Mouse (Mus musculus) limb, embryonic 10.5 days (tissue): ENCODE measurements around the gene Pmm2. TPM values are rescaled to one million over a fixed set of nuclear protein-coding genes. Genes with fewer than 3 reads are reported as not detected.

Experiments used
- DNase-seq: peaks from one replicate; pipeline ENCODE4 v3.0.0-alpha.2; 2017; ENCODE audit warnings: low spot score
- H3K27ac ChIP-seq: fragments of 300-500 bp; sonication (generic); 2 replicates; pipeline ENCODE4 v1.5.1; 2016; ENCODE audit warnings: mild to moderate bottlenecking
- H3K27me3 ChIP-seq: fragments of 300-500 bp; sonication (generic); 2 replicates; pipeline ENCODE4 v1.6.1; 2016; ENCODE audit warnings: low read depth, mild to moderate bottlenecking; ENCODE audit not compliant: poor library complexity, severe bottlenecking
- H3K36me3 ChIP-seq: fragments of 300-500 bp; sonication (generic); 2 replicates; pipeline ENCODE4 v1.6.1; 2016; ENCODE audit warnings: mild to moderate bottlenecking, moderate library complexity
- H3K4me1 ChIP-seq: fragments of 300-500 bp; sonication (generic); 2 replicates; pipeline ENCODE4 v1.6.1; 2016
- H3K4me3 ChIP-seq: fragments of 300-500 bp; sonication (generic); 2 replicates; pipeline ENCODE4 v1.5.1; 2016; ENCODE audit warnings: mild to moderate bottlenecking, moderate library complexity
- H3K9me3 ChIP-seq: fragments of 300-500 bp; sonication (generic); replicated peaks from 2 replicates; pipeline ENCODE4 v1.6.1; 2016; ENCODE audit warnings: mild to moderate bottlenecking
- WGBS: fragments of 180-500 bp; shearing (Covaris S2); methylation state at CpG from one replicate; pipeline ENCODE4 v1.1.7; 2016; 5-methylcytosine and 5-hydroxymethylcytosine counted together
- polyA plus RNA-seq: library from polyadenylated mRNA; unstranded; fragments of >200 nt; fragmentation: Nextera tagmentation; extraction: Ambion mirVana; gene quantifications from 2 replicates; pipeline ENCODE4 v1.2.1, GENCODE M21; 2016

Pmm2 gene
- polyA plus RNA-seq, result 54.6 and 61.2 TPM in 2 replicates

GRCm38 (mm10) chr16:8637217-8638051, at the start of gene Pmm2, which contains the start of gene Tmem186:
Pmm2 (plus strand) TSS chr16:8637674.
Tmem186 (minus strand) TSS chr16:8637712.
- WGBS, result under 1% methylated on average over 59 of the region's 59 CpGs
- H3K4me3 ChIP-seq, result peak within 1 kb of the TSS; percentile 82
- H3K27me3 ChIP-seq, result no peaks in the 10 kb centered on the region
- DNase-seq, result peak; percentile 86
- peaks cover 41% of the 10 kb centered on the region for H3K36me3 ChIP-seq
- peaks cover 20% of the 10 kb centered on the region for H3K4me1 ChIP-seq
- H3K9me3 ChIP-seq, result no peaks in the 10 kb centered on the region
- H3K27ac ChIP-seq, result peak within 1 kb of the TSS; percentile 91

GRCm38 (mm10) chr16:8595411-8595810, 42.1 kb upstream of the Pmm2 start:
- no peaks in the 10 kb centered on the region for H3K27me3 ChIP-seq
- WGBS, result 85% methylated on average over 4 of the region's 4 CpGs
- H3K4me1 ChIP-seq, result peaks cover 9% of the 10 kb centered on the region
- H3K9me3 ChIP-seq, result no peaks in the 10 kb centered on the region
- no peaks in the 10 kb centered on the region for H3K36me3 ChIP-seq
- DNase-seq, result no peak
- H3K27ac ChIP-seq, result no peak overlapping the region
- no peak overlapping the region for H3K4me3 ChIP-seq

DNA sequence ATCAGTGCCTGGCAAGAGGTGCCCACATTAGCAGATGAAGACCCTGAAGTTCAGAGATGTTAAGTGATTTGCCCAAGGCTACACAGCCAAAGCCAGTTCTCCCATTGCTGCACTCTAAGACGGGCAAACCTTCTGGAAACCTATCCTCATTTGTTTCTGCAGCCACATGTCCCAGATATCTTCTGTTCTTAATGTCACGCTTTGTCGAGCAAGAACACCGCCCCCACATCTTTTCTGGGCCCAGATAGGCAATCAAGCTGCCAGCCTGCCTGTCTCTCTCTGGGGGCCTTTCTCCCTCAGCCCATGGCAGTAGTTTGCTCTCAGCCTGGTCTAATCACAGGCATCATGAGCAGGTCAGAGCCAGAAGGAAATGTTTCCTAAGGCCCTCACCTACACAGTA, 41.1 kb upstream of the Pmm2 start:
- no peaks in the 10 kb centered on the region for H3K9me3 ChIP-seq
- 87% methylated on average over 4 of the region's 4 CpGs for WGBS
- no peak for DNase-seq
- H3K4me3 ChIP-seq, result no peak overlapping the region
- peaks cover 9% of the 10 kb centered on the region for H3K4me1 ChIP-seq
- H3K27ac ChIP-seq, result no peak overlapping the region
- H3K36me3 ChIP-seq, result no peaks in the 10 kb centered on the region
- H3K27me3 ChIP-seq, result no peaks in the 10 kb centered on the region

GRCm38 (mm10) chr16:8597516-8597915, 40.0 kb upstream of the Pmm2 start:
- no peak overlapping the region for H3K4me3 ChIP-seq
- no peaks in the 10 kb centered on the region for H3K36me3 ChIP-seq
- no peaks in the 10 kb centered on the region for H3K9me3 ChIP-seq
- no peak overlapping the region for H3K27ac ChIP-seq
- WGBS, result 89% methylated on average over 5 of the region's 5 CpGs
- H3K27me3 ChIP-seq, result no peaks in the 10 kb centered on the region
- peaks cover 9% of the 10 kb centered on the region for H3K4me1 ChIP-seq
- DNase-seq, result no peak

GRCm38 (mm10) chr16:8603789-8604188, 33.7 kb upstream of the Pmm2 start:
- H3K27ac ChIP-seq, result no peak overlapping the region
- 86% methylated on average over 3 of the region's 3 CpGs for WGBS
- no peaks in the 10 kb centered on the region for H3K36me3 ChIP-seq
- H3K4me3 ChIP-seq, result no peak overlapping the region
- no peaks in the 10 kb centered on the region for H3K27me3 ChIP-seq
- H3K9me3 ChIP-seq, result no peaks in the 10 kb centered on the region
- peaks cover 9% of the 10 kb centered on the region for H3K4me1 ChIP-seq
- no peak for DNase-seq

GRCm38 (mm10) chr16:8610397-8610796, 27.1 kb upstream of the Pmm2 start:
- WGBS, result 81% methylated on average over 3 of the region's 3 CpGs
- Histone ChIP-seq H3K27me3 (no peaks in the 10 kb centered on the region), H3K4me3 (no peak overlapping the region), H3K27ac (no peak overlapping the region), H3K9me3 (no peaks in the 10 kb centered on the region), H3K4me1 (no peaks in the 10 kb centered on the region), H3K36me3 (no peaks in the 10 kb centered on the region)
- no peak for DNase-seq

GRCm38 (mm10) chr16:8612214-8613005, 25.1 kb upstream of the Pmm2 start:
- Histone ChIP-seq H3K4me3 (no peak overlapping the region), H3K27me3 (no peaks in the 10 kb centered on the region), H3K36me3 (no peaks in the 10 kb centered on the region), H3K27ac (no peak overlapping the region), H3K4me1 (no peaks in the 10 kb centered on the region), H3K9me3 (no peaks in the 10 kb centered on the region)
- DNase-seq, result no peak
- WGBS, result 92% methylated on average over 8 of the region's 8 CpGs

GRCm38 (mm10) chr16:8613039-8613438, 24.4 kb upstream of the Pmm2 start:
- Histone ChIP-seq H3K27ac (no peak overlapping the region), H3K4me1 (no peaks in the 10 kb centered on the region), H3K9me3 (no peaks in the 10 kb centered on the region), H3K27me3 (no peaks in the 10 kb centered on the region), H3K4me3 (no peak overlapping the region), H3K36me3 (no peaks in the 10 kb centered on the region)
- no peak for DNase-seq
- WGBS, result 88% methylated on average over 4 of the region's 4 CpGs

DNA sequence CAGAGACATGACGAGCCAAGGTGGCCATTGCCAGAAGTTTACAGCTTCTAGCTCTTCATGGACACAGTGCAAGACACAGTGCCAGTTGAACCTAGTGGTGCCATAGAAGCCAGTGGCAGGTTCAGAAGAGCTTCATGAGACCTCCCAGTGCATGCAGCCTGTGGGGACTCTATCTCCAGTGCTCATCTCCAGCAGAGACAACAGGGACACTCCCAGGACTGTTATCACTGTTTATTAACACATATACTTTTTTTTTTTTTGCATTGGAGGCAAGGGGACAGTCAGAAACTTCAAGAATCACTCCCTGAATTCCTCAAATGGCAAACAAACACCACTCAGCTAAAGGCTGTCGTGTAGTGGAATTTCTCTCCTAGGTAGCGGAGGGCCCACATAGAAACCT, 24.0 kb upstream of the Pmm2 start:
- no peaks in the 10 kb centered on the region for H3K9me3 ChIP-seq
- DNase-seq, result no peak
- no peak overlapping the region for H3K27ac ChIP-seq
- H3K4me1 ChIP-seq, result no peaks in the 10 kb centered on the region
- WGBS, result 87% methylated on average over 3 of the region's 3 CpGs
- H3K36me3 ChIP-seq, result no peaks in the 10 kb centered on the region
- H3K27me3 ChIP-seq, result no peaks in the 10 kb centered on the region
- no peak overlapping the region for H3K4me3 ChIP-seq

DNA sequence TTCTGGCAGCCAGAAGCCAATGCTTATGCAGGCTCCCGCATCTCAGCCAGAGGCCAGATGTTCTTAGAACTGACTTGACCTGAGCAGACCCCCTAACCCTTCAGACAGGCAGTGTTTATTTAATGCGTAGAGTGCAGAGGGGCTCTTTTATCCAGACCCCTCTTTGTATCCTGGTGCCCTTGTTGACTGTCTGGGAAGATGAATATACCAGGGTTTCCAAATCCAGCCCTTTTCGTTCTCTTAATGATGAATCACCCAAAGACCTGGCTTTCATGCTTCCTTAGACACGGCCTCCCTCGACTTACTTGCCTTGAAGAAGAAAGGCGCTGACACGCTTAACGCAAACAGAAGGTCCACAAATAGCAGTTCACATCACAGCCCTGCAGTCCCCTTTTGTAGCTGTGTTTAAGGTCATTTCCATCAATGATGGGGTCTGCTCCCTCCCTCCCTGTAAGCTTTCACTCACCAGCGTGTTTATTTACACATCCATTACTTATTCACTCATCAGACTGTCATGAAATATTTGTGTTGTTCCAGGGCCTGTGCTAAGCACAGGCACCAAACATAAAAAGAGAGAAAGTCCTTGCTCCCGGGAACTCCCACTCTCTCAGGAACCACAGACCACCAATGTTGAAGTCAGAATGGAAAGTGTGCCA, 17.7 kb upstream of the Pmm2 start:
- H3K27me3 ChIP-seq, result no peaks in the 10 kb centered on the region
- 36% methylated on average over 10 of the region's 10 CpGs for WGBS
- no peak overlapping the region for H3K27ac ChIP-seq
- no peaks in the 10 kb centered on the region for H3K9me3 ChIP-seq
- H3K4me1 ChIP-seq, result peaks cover 10% of the 10 kb centered on the region; the same call in 1 of the 2 replicates
- no peak overlapping the region for H3K4me3 ChIP-seq
- no peaks in the 10 kb centered on the region for H3K36me3 ChIP-seq
- no peak for DNase-seq

- Histone ChIP-seq H3K4me1 (peaks cover 10% of the 10 kb centered on the region; the same call in 1 of the 2 replicates), H3K9me3 (no peaks in the 10 kb centered on the region), H3K27ac (no peak overlapping the region), H3K27me3 (no peaks in the 10 kb centered on the region), H3K4me3 (no peak overlapping the region), H3K36me3 (no peaks in the 10 kb centered on the region)
- no peak for DNase-seq
- WGBS, result 90% methylated on average over 16 of the region's 16 CpGs
Observed at GRCm38 (mm10) chr16:8620315-8621115, 17.0 kb upstream of the Pmm2 start.

GRCm38 (mm10) chr16:8630419-8630818, 7.1 kb upstream of the Pmm2 start:
- H3K27ac ChIP-seq, result no peak overlapping the region
- H3K4me1 ChIP-seq, result 0 out of 2 replicates have a peak, but pooled peaks cover 5% of the 10 kb centered on the region
- 88% methylated on average over 2 of the region's 2 CpGs for WGBS
- peaks cover 40% of the 10 kb centered on the region for H3K36me3 ChIP-seq
- H3K27me3 ChIP-seq, result no peaks in the 10 kb centered on the region
- no peaks in the 10 kb centered on the region for H3K9me3 ChIP-seq
- no peak for DNase-seq
- H3K4me3 ChIP-seq, result no peak overlapping the region
